In genomic region chr1:162642591-162642990, GRCm38 (mm10) we compare ENCODE assay signal across 21 mouse cellular contexts. TPM values are rescaled to one million over a fixed set of nuclear protein-coding genes. Genes with fewer than 3 reads are reported as not detected.
"Had no signal": no experiment of that assay in that cellular context is flagged by ENCODE, and none has a peak within 500 bp of the region (broad histone marks: within the 10 kb centered on the region; RNA-seq: fewer than 3 reads in every experiment).

No protein-coding gene starts in this region.

- H3K4me1 ChIP-seq: limb, embryonic 10.5 days; liver, embryonic 15.5 days; midbrain, embryonic 15.5 days; stomach, embryonic 15.5 days had no signal

- H3K4me3 ChIP-seq: layer of hippocampus, adult 2 months; limb, embryonic 10.5 days; liver, embryonic 15.5 days; midbrain, embryonic 15.5 days; stomach, embryonic 15.5 days had no signal

- ATAC-seq: lung, postnatal 0 days had no signal

- H3K9ac ChIP-seq: liver, embryonic 15.5 days; midbrain, embryonic 15.5 days; stomach, embryonic 15.5 days had no signal

- H3K9me3 ChIP-seq: limb, embryonic 10.5 days; liver, embryonic 15.5 days; midbrain, embryonic 15.5 days; stomach, embryonic 15.5 days had no signal

- H3K27me3 ChIP-seq: liver, embryonic 15.5 days; midbrain, embryonic 15.5 days; stomach, embryonic 15.5 days had no signal

- DNase-seq: kidney, postnatal 10 days; kidney, postnatal 4 days; lung, adult 2 months; lung, postnatal 36 days; right cerebral cortex, postnatal 14 days; thymus, adult 2 months; thymus, postnatal 25 days had no signal

- H3K36me3 ChIP-seq: limb, embryonic 10.5 days; liver, embryonic 15.5 days; midbrain, embryonic 15.5 days; stomach, embryonic 15.5 days had no signal

- H3K4me2 ChIP-seq: liver, embryonic 11.5 days; liver, embryonic 15.5 days; midbrain, embryonic 15.5 days; stomach, embryonic 15.5 days had no signal

- H3K27ac ChIP-seq: layer of hippocampus, adult 2 months; limb, embryonic 10.5 days; liver, embryonic 15.5 days; midbrain, embryonic 15.5 days; stomach, embryonic 15.5 days had no signal

RNA-seq across cellular contexts. Expression of gene Myoc, which starts 3.6 kb away (rescaled TPM):
- total RNA-seq: megakaryocyte progenitor cell, adult 5-6 weeks had no signal
- polyA plus RNA-seq: limb, embryonic 10.5 days; liver, embryonic 11.5 days; liver, embryonic 15.5 days; midbrain, embryonic 15.5 days; neural tube, embryonic 14.5 days; spleen, adult 2 months had no signal

RNA-seq across cellular contexts. Expression of gene Myocos, which starts 15.4 kb away (rescaled TPM):
- total RNA-seq: layer of hippocampus, adult 2 months; layer of hippocampus, postnatal 10 days; left cerebral cortex, postnatal 10 days; megakaryocyte progenitor cell, adult 5-6 weeks had no signal
- polyA plus RNA-seq: limb, embryonic 10.5 days; limb, embryonic 14.5 days; liver, embryonic 11.5 days; liver, embryonic 15.5 days; lung, adult 2 months; lung, postnatal 0 days; midbrain, embryonic 15.5 days; neural tube, embryonic 14.5 days; spleen, adult 2 months; stomach, embryonic 15.5 days; urinary bladder, adult 2 months had no signal
